Mouse (Mus musculus) heart, postnatal 36 days (tissue): ENCODE measurements around the gene Ggt1. TPM values are rescaled to one million over a fixed set of nuclear protein-coding genes. Genes with fewer than 3 reads are reported as not detected.

Source experiments
- DNase-seq, 2 experiments: peaks; one replicate each; pipeline ENCODE4 v3.0.0; 2021 to 2022
- intact Hi-C: fragments of 180-260 bp; cut with DNase I; formaldehyde crosslinking; loops from one replicate; pipeline ENCODE4 v1.15.1; 2025
- total RNA-seq, 2 experiments: library from RNA; stranded (reverse); gene quantifications; 2 replicates each; pipeline ENCODE4 v1.2.3; 2021

The Ggt1 gene
- total RNA-seq, 2 experiments from 2014 or later = not detected

DNA sequence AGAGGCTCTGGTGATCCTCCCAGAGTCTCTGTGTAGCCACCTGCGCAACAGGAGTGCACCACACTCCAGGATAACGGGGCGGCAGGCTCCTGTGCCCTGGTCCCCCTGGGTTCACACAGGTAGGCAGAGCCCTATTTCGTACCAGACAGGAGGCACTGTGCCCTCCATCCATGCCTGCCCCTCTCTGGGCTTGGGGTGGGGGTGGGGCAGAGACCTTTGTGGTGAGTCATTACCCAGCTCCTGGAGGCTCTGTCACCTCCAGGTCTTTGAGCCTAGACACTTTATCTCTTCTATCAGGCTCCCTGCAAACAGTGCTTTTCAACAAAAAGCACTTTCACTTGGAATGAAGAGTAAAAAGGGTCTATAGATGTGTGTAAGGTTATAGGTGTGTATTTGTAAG is 7.4 kb downstream of the Ggt1 start:
- intact Hi-C loops = no loop called here
- DNase-seq = no peak

GRCm38 (mm10) chr10:75570981-75571657 is 9.7 kb downstream of the Ggt1 start:
- DNase-seq = no peak
- intact Hi-C loops = no loop called here

GRCm38 (mm10) chr10:75571937-75572336 is 10.5 kb downstream of the Ggt1 start:
- intact Hi-C loops = no loop called here
- DNase-seq = no peak

DNA sequence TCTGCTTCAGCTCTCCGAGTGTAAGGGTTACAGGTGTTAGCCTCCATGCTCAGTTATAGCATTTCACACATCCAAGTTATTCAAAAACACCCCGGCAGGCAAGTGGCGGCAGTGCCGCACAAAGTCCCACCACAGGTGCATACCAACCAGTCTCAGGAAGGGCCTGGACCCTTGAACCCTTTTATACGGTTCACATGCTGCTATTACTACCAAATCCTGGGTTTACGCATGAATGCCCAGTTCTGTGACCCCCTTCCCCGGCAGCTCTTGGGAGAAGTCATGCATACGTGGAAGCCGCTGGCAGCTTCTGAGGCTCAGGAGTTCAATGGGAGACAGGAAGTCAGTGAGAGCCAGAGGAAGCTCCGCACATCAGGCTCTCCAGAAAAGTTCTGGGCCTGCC is 11.8 kb downstream of the Ggt1 start:
- DNase-seq = no peak
- intact Hi-C loops = no loop called here

DNA sequence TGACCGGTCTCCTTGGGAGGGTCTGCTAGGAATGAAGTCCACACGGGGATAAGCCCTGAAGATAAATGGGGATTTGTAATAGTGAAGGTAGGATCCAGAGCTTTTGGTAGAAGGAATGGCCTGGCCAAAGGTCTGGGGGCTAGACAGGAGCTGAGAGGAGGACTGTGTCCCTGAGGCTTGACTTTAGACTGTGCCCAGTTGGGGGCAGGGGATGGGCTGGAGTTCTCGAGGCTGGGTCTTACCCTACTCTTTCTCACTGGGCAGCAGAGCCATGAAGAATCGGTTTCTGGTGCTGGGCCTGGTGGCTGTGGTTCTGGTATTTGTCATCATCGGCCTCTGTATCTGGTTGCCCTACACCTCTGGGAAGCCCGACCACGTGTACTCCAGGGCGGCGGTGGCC is 12.6 kb downstream of the Ggt1 start:
- intact Hi-C loops = no loop called here
- DNase-seq = no peak

GRCm38 (mm10) chr10:75579129-75579528 is 17.7 kb downstream of the Ggt1 start:
- no peak for DNase-seq
- intact Hi-C loops = no loop called here

GRCm38 (mm10) chr10:75585876-75586552 is 24.6 kb downstream of the Ggt1 start:
- intact Hi-C loops = loop anchor here (1.0 to 5.0 kb wide), 6 partner anchors 49 to 366 kb away; partner anchors contain the start of genes Ddt, Gm5134 and Gstt2
- DNase-seq = peak; percentile 90 to 95

GRCm38 (mm10) chr10:75586553-75586879 is 25.1 kb downstream of the Ggt1 start:
- no peak for DNase-seq
- intact Hi-C loops = loop anchor here (1.0 to 5.0 kb wide), 5 partner anchors 49 to 366 kb away; partner anchors contain the start of genes Ddt, Gm5134 and Gstt2

GRCm38 (mm10) chr10:75587781-75588180 is 26.4 kb downstream of the Ggt1 start:
- peak; percentile 29 to 52 for DNase-seq
- intact Hi-C loops = loop anchor here (5.0 kb wide), 3 partner anchors 185 to 365 kb away; partner anchors contain the start of genes Ddt, Gm5134 and Gstt2

- peak; percentile 19 to 49 for DNase-seq
- intact Hi-C loops = loop anchor here (5.0 kb wide), 3 partner anchors 184 to 364 kb away; partner anchors contain the start of genes Ddt, Gm5134 and Gstt2
These were observed 26.9 kb downstream of the Ggt1 start for GRCm38 (mm10) chr10:75588336-75588735.

DNA sequence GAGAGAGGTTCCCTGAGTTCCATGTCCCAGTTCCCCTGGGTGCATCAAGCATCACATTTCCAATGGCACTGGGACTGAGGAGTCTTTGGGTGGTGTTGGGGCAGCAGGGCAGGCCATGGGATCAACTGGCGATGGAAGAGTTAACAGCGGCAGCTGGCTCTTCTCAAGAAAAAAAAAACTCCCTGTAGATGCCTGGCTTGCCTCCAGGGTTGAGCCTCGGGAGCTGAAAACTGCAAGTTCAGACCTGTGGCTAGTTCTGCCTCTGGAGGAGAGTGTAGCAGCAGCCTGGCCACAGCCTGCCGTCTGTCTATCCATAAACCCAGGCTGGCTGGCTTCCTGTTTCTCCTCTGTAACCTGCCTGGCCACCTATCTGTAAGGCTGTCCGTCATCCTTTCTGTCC is 27.7 kb downstream of the Ggt1 start, which contains the start of gene Ggt5:
TSS of gene Ggt5 (plus strand) at position 212 of the 400 bp plus-strand sequence.
- intact Hi-C loops = loop anchor here (5.0 kb wide), 3 partner anchors 183 to 363 kb away; partner anchors contain the start of genes Ddt, Gm5134 and Gstt2
- peak; percentile 63 to 75 for DNase-seq

DNA sequence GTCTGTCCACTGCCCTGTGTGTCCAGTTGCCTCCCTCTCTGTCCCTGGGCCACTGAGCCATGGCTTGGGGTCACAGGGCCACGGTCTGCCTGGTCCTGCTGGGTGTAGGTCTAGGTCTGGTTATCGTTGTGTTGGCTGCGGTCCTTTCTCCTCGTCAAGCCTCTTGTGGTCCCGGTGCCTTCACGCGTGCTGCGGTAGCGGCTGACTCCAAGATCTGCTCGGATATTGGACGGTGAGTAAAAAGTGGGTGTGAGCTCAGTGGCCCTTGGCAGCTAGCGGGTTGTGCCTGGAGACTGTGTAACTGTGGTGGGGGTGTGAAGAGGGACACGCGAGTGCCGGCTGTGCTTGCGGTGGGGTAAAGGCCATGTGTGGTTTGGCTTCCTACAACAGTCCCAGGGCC is 28.2 kb downstream of the Ggt1 start:
- intact Hi-C loops = loop anchor here (5.0 kb wide), 3 partner anchors 183 to 363 kb away; partner anchors contain the start of genes Ddt, Gm5134 and Gstt2
- peak; percentile 45 to 61 for DNase-seq

GRCm38 (mm10) chr10:75591211-75591894 is 29.9 kb downstream of the Ggt1 start:
- peak; percentile 50 to 59 for DNase-seq
- intact Hi-C loops = no loop called here

- DNase-seq = no peak
- intact Hi-C loops = no loop called here
These were observed 31.2 kb downstream of the Ggt1 start for GRCm38 (mm10) chr10:75592585-75592984.

GRCm38 (mm10) chr10:75595981-75596380 is 34.6 kb downstream of the Ggt1 start:
- intact Hi-C loops = no loop called here
- DNase-seq = peak; percentile 76 to 80

- no peak for DNase-seq
These were observed 38.9 kb downstream of the Ggt1 start for GRCm38 (mm10) chr10:75600189-75600730.

DNA sequence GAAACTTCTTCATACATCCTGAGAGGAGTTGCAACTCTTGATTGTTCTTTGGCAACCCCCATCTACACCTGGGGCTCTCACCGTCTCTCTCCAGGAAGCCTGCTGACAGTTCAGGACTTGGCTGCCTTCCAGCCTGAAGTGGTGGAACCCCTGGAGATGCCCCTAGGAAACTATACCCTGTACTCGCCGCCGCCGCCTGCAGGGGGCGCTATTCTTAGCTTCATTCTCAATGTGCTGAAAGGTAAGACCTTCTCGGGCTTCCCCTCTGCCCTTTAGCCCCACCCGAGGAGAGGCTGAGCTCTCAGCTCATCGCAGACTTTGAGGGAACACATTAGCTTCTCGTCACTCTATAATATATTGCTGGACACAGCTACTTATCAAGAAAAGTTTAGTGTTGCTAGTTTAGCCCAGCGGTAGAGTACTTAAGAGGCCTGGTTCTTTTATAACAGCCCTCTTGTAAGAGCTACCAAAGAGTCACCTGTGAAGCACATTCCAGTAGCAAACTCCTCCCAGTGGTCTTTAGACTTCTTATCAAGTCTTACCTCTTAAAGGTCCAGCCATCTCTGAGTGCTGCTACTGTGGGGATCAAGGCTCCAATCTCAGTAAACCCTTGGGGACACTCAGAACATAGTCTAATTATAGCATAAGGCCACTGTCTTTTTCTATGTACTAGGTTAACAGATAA is 43.9 kb downstream of the Ggt1 start:
- DNase-seq = no peak
- intact Hi-C loops = no loop called here

More at GRCm38 (mm10) chr10:75600189-75600730, 38.9 kb downstream of the Ggt1 start:
- intact Hi-C loops = no loop called here

- intact Hi-C loops = no loop called here
- no peak for DNase-seq
These were observed 45.8 kb downstream of the Ggt1 start for GRCm38 (mm10) chr10:75607253-75607652.

GRCm38 (mm10) chr10:75608975-75609374 is 47.6 kb downstream of the Ggt1 start:
- no peak for DNase-seq
- intact Hi-C loops = no loop called here

GRCm38 (mm10) chr10:75610486-75610885 is 49.1 kb downstream of the Ggt1 start:
- intact Hi-C loops = no loop called here
- DNase-seq = no peak
